Mouse (Mus musculus): ENCODE results near the gene B230217C12Rik. TPM values are rescaled to one million over a fixed set of nuclear protein-coding genes. Genes with fewer than 3 reads are reported as not detected.
"Not testable (repeated sequence)": the region's sequence is repeated elsewhere in the genome, so short reads cannot be mapped to it uniquely, and the experiment has no call there.

The B230217C12Rik gene
- total RNA-seq, 2 experiments from 2014 or later = not detected

GRCm38 (mm10) chr11:97824168-97824567, 16.4 kb upstream of the B230217C12Rik start:
- ATAC-seq (replicated peaks; ENCODE audit: poor library complexity, severe bottlenecking) = no peak

DNA sequence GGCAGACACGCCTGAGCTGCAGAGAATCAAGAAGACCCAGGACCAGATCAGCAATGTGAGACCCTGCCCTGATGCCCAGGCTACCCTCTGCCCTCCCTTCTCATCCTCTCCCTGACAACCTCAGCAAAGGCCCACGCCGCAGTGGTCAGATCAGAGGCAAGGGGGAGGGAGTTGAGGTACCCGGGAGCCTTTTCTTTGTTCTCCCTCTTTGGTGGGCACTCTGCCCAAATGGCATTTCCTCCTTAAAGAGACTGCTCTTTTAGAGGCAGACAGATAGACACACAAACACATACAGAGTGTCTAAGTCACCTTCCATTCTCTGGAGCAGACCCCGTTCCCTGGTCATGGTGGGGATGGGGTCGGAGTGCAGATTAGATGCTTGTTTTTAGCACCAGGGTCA, 15.7 kb upstream of the B230217C12Rik start:
- ATAC-seq (replicated peaks; ENCODE audit: poor library complexity, severe bottlenecking) = no peak

DNA sequence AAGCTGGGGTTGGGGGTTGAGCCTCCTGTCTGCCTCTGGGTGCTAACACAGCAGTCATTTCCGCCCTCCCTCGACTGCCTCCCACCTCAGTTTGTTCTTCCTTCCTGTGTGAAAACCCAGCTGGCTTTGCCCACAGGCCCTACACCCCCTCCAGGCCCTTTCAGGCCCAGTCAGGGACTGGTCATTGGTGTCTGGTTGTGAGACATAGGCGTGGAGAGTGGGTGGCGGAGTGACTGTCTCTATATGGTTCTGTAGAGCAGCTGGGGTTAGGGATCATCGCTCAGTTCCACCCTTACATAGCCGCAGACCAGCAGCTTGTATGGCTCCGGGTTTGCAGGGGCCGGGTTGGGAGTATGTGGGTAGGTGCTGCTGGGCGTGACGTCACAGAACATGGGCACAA, 15.3 kb upstream of the B230217C12Rik start:
- peak; percentile 18 for ATAC-seq (replicated peaks; ENCODE audit: poor library complexity, severe bottlenecking)

- ATAC-seq (replicated peaks; ENCODE audit: poor library complexity, severe bottlenecking) = no peak
Observed at GRCm38 (mm10) chr11:97825971-97826370, 14.6 kb upstream of the B230217C12Rik start.

DNA sequence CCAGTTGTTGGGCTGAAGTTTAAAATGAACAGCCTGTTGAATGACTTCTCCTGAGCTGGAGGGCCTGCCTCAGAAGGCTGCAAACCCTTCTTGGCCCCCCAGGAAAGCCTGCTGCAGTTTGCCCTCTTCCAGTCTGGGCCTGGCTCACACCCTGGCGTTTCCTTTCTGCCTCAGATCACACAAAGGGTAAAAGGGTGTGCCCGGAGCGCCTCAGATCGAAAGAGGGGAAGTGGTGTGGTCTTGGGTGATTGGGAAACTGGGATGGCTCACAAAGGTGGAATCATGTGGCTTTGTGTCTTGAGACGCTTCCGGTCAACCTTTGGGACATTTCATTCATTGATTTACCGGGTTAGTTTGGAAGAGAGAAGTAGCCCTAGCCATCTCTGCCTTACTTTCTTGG, 14.2 kb upstream of the B230217C12Rik start:
- peak; percentile 55 for ATAC-seq (replicated peaks; ENCODE audit: poor library complexity, severe bottlenecking)

DNA sequence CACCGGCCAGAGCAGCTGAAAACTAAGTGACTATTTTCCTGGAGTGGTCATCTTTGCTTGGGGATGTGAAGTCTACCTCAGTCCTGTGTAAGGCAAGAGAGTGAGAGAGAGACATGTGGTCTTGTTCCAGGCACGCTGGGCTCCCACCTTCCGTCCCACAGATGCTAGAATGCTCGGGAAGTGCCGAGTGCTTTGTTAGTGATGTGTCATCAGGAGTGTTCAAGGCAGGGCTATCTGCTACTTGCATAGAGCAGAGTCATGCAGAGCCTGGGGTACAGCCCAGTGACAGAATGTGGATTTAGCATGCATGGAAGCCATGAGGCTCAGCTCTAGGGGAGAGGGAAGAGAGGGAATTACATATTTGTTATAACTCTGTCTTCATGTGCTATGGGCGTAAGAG, 12.9 kb upstream of the B230217C12Rik start:
- ATAC-seq (replicated peaks; ENCODE audit: poor library complexity, severe bottlenecking) = no peak

DNA sequence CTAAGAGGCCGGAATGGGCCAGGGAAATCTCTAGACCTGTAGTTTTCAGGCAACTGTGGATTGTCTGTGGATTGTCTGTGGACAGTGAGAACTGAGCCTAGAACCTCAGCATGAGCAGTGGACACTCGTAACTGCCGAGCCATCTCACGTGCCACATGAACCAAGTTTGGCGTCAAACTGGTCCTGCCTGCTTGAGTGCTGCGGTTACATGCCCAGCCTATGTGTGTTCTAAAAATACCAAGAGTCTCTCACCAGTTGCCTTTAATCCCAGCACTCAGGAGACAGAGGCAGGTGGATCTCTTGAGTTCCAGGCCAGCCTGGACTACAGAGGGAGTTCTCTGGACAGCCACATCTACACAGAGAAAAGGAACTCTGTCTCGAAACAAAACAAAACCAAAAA, 11.2 kb upstream of the B230217C12Rik start:
- ATAC-seq (replicated peaks; ENCODE audit: poor library complexity, severe bottlenecking) = 0 out of 2 replicates have a peak, but pooled peaks have one; percentile 10

DNA sequence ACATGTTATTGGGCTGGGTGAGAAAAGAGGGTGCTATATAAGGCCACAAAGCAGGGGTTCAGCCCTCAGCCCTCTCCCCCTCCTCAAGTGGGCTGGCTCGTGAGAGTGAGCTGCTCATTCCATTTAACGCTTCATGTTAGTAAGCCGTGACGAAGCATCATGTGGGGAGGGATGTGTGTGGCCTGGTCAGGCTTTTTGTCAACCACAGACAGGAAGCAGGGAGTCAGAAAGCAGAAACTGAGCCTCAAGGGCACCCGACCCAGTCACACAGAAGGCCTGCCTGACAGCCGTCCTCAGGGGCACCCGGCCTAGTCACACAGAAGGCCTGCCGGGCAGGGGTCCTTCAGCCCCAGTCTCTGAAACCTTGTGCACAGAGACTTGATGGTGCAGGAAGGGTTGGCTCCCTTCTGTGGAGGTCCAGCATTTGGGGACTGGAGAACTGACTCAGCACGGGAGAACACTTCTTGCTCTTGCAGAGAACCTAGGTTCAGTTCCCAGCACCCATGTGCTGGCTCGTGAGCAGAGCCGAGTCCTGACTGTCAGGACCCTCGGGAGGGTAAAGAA, 10.6 kb upstream of the B230217C12Rik start:
- peak; percentile 80 for ATAC-seq (replicated peaks; ENCODE audit: poor library complexity, severe bottlenecking)

- peak; percentile 45 for ATAC-seq (replicated peaks; ENCODE audit: poor library complexity, severe bottlenecking)
Observed at GRCm38 (mm10) chr11:97830501-97830900, 10.1 kb upstream of the B230217C12Rik start.

GRCm38 (mm10) chr11:97832001-97832400, 8.6 kb upstream of the B230217C12Rik start:
- ATAC-seq (replicated peaks; ENCODE audit: poor library complexity, severe bottlenecking) = no peak

DNA sequence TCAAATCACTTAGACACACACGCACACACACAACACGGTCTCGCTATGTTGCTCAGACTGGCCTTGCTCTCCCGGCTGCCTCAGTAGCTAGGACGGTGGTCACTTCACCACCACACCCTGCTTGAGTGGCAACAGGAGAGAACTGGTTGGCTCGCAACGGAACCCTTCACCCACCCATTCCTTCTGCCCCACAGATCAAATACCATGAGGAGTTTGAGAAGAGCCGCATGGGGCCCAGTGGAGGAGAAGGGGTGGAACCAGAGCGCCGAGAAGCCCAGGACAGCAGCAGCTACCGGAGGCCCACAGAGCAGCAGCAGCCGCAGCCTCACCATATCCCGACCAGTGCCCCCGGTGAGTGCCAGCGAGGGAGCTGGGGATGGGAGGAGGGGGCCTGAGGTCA, 7.2 kb upstream of the B230217C12Rik start:
- no peak for ATAC-seq (replicated peaks; ENCODE audit: poor library complexity, severe bottlenecking)

- ATAC-seq (replicated peaks; ENCODE audit: poor library complexity, severe bottlenecking) = no peak
Observed at GRCm38 (mm10) chr11:97836541-97836940, 4.0 kb upstream of the B230217C12Rik start.

DNA sequence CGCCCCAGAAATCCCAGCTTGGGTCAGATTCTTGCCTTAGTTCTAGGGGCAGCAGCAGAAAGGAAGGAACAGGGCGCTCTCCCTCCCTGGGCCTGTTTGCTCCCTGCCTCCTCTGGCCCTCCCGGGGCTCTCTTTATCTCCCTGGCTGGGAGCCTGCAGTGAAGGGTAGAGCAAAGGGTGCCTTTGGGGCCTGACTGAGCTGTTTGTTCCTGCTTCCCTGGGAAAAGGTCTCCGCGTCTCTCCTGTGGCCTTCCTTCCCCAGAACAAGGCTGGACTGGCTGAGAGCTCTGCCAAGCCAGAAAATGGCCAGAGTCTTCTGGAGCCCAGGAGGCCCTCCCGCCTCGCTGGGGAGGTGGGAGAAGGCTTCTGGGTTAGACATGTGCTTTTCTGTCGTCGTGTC, 3.5 kb upstream of the B230217C12Rik start:
- ATAC-seq (replicated peaks; ENCODE audit: poor library complexity, severe bottlenecking) = not testable (repeated sequence)

- peak; percentile 50 for ATAC-seq (replicated peaks; ENCODE audit: poor library complexity, severe bottlenecking)
Observed at GRCm38 (mm10) chr11:97837641-97838149, 2.9 kb upstream of the B230217C12Rik start.

DNA sequence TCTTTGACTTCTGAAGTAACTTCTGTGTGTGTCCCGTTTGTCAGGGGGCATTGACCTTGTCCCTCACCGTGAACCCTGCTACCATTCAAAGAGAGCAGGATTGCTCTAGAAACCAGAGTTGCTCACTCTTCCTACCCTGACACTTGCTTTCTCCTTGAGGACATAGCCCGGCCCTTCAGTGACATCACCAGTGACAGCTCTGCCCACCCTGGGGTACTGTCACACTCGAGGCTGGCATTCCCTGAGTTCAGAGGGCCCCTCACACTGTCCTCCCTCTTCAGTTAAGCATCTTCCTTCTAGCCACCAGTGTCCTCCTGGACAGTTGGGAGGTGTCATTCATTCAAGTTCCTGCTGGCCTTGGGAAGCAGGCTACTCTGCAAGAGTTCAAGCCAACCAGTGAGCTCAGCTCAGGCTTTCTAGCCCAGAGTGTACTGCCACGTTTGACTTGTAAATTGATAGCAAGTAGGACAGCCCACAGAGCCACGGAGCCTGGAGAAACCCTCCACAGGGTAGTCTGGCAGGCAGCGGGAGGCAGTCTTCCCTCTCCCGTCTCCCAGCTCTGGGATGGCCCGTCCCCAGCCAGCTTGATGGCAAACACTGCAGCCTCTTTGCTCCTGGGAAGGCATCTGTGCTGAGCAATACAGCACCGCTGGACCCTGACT, 1.7 kb upstream of the B230217C12Rik start:
- ATAC-seq (replicated peaks; ENCODE audit: poor library complexity, severe bottlenecking) = no peak

- no peak for ATAC-seq (replicated peaks; ENCODE audit: poor library complexity, severe bottlenecking)
Observed at GRCm38 (mm10) chr11:97839441-97840134, 992 bp upstream of the B230217C12Rik start.

DNA sequence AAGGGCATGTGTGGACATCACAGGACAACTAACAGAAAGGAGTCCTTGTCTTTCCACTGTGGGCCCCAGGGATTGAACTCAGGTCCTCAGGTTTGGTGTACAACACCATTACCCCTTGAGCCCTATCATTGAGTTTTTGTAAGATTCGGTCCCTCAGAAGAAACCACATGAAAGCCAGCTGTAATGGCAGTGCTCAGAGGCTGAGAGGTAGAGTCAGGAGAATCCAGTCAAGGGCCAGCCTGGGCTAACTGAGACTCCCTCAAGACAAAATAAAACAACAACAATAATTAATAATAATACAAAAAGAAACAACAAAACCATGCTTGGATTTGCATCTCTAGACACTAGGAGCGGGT, 467 bp upstream of the B230217C12Rik start:
- no peak for ATAC-seq (replicated peaks; ENCODE audit: poor library complexity, severe bottlenecking)

GRCm38 (mm10) chr11:97840991-97841661, 546 bp downstream of the B230217C12Rik start:
- ATAC-seq (replicated peaks; ENCODE audit: poor library complexity, severe bottlenecking) = peak; percentile 81

DNA sequence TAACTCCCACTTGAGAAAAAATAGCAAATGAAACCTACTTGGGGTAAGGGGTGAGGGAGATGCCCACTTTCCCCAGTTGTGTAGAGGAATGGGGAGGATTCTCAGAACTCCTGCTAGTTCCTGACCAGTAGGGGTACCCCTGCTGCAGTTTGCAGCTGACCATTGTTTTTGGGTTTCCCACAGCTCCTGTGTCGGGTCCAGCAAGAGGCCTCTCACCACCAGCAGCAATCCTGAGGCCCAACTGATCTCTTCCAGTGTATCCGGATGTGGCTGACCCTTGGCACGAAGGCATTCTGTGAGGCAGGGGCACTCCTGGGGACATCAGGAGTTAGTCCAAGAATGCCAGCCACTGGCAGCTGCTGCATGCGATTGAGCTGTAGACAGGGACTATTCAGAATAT, 1.4 kb downstream of the B230217C12Rik start:
- ATAC-seq (replicated peaks; ENCODE audit: poor library complexity, severe bottlenecking) = no peak

DNA sequence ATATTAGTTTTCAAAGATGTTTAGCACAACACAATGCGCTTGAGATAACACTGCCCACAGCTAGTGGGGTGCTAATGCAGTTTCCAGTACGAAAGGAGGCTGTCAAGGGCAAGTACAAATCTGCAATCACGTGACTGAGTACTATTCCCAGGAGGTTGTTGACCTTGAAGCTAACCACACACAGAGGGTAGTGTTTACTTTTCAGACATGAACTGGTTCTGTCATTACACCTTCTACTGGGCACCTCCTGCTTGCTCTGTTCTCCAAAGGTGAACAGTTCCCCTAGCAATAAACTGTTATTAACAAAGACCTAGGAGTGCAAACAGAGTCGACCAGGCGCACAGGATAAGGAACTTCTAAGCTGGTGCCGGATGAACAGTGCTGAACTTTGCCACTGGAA, 9.8 kb downstream of the B230217C12Rik start:
- ATAC-seq (replicated peaks; ENCODE audit: poor library complexity, severe bottlenecking) = no peak

DNA sequence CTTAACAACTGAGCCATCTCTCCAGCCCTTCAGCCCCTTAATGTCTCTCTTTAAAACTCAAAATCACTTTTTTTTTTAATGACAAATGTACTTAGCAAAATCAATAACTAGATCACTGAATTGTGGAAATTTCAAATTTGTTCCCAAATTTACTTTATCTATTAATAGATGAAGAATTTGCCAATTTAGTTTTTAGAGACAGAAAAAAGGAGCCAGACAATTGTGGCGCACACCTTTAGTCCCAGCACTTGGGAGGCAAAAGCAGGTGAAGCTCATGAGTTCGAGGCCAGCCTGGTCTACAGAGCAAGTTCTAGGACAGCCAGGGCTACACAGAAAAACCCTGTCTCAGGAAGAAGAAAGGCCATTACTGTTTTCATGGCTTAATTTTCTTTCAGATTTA, 11.0 kb downstream of the B230217C12Rik start:
- no peak for ATAC-seq (replicated peaks; ENCODE audit: poor library complexity, severe bottlenecking)

Measured in granulocyte monocyte progenitor cell, adult 5-6 weeks (primary cell).